Mouse (Mus musculus) small intestine, adult 2 months (tissue): ENCODE results near the gene Rufy2. TPM values are rescaled to one million over a fixed set of nuclear protein-coding genes. Genes with fewer than 3 reads are reported as not detected.

Experiments
- H3K27ac ChIP-seq: fragments of 200-500 bp; 2 replicates; pipeline ENCODE4 v1.5.1; 2012; ENCODE audit warnings: low read depth, low read length, control low read depth, inconsistent platforms; ENCODE audit not compliant: insufficient read depth
- H3K27me3 ChIP-seq: fragments of 200-500 bp; 2 replicates; pipeline ENCODE4 v1.6.1; 2012; ENCODE audit warnings: mild to moderate bottlenecking, moderate library complexity, low read length, inconsistent platforms; ENCODE audit not compliant: control insufficient read depth, insufficient read depth
- H3K36me3 ChIP-seq: fragments of 200-500 bp; 2 replicates; pipeline ENCODE4 v1.6.1; 2012; ENCODE audit warnings: mild to moderate bottlenecking, low read length, control low read depth, inconsistent platforms; ENCODE audit not compliant: control insufficient read depth, insufficient read depth
- H3K4me1 ChIP-seq: fragments of 200-500 bp; 2 replicates; pipeline ENCODE4 v1.6.1; 2012; ENCODE audit warnings: low read length, inconsistent platforms, mixed read lengths; ENCODE audit not compliant: control insufficient read depth, insufficient read depth, insufficient read length
- H3K4me3 ChIP-seq: fragments of 200-500 bp; 2 replicates; pipeline ENCODE4 v1.5.1; 2012; ENCODE audit warnings: low read depth, mild to moderate bottlenecking, control low read depth, inconsistent platforms, low read length, moderate library complexity
- CTCF ChIP-seq: fragments of 200-500 bp; IDR thresholded peaks from 2 replicates; pipeline ENCODE4 v1.5.1; 2012; ENCODE audit warnings: low read depth, mild to moderate bottlenecking, control low read depth, inconsistent platforms, low read length, moderate library complexity, mixed read lengths; ENCODE audit not compliant: insufficient replicate concordance, insufficient read length; ENCODE audit errors: extremely low read depth
- POLR2A ChIP-seq: fragments of 200-500 bp; IDR thresholded peaks from 2 replicates; pipeline ENCODE4 v1.6.1; 2012; ENCODE audit warnings: low read depth, mild to moderate bottlenecking, control low read depth, inconsistent platforms, low read length, moderate library complexity
- WGBS: fragments of 180-500 bp; shearing (Covaris S2); methylation state at CpG from one replicate; pipeline ENCODE4 v1.1.7; 2018; 5-methylcytosine and 5-hydroxymethylcytosine counted together
- polyA plus RNA-seq: library from polyadenylated mRNA; depleted of rRNA; stranded (reverse); fragments of >200 nt; gene quantifications from 2 replicates; pipeline ENCODE4 v1.2.3, GENCODE M21; 2012

Gene Rufy2
- polyA plus RNA-seq, 1 experiment: 1.1 TPM

- no peaks in the 10 kb centered on the region for H3K27me3 ChIP-seq
- WGBS: 91% methylated on average over 9 of the region's 9 CpGs
- peaks cover 55% of the 10 kb centered on the region for H3K36me3 ChIP-seq
- H3K27ac ChIP-seq: no peak overlapping the region
- TF ChIP-seq POLR2A (no peak), CTCF (no peak)
- H3K4me3 ChIP-seq: no peak overlapping the region
- no peaks in the 10 kb centered on the region for H3K4me1 ChIP-seq
Observed at GRCm38 (mm10) chr10:63014168-63014567, 34.1 kb downstream of the Rufy2 start.

- 85% methylated on average over 6 of the region's 6 CpGs for WGBS
- Histone ChIP-seq H3K27me3 (no peaks in the 10 kb centered on the region), H3K27ac (no peak overlapping the region), H3K4me1 (peaks cover 3% of the 10 kb centered on the region; the same call in 1 of the 2 replicates), H3K4me3 (no peak overlapping the region), H3K36me3 (peaks cover 29% of the 10 kb centered on the region)
- TF ChIP-seq POLR2A (no peak), CTCF (no peak)
Observed at GRCm38 (mm10) chr10:63019304-63019703, 39.3 kb downstream of the Rufy2 start.

- no peaks in the 10 kb centered on the region for H3K27me3 ChIP-seq
- no peak overlapping the region for H3K27ac ChIP-seq
- peak overlapping the region; percentile 42 for H3K4me3 ChIP-seq
- 15% methylated on average over 4 of the region's 4 CpGs for WGBS
- peaks cover 14% of the 10 kb centered on the region for H3K36me3 ChIP-seq
- no peak for TF ChIP-seq CTCF
- no peak for TF ChIP-seq POLR2A
- peaks cover 3% of the 10 kb centered on the region; the same call in 1 of the 2 replicates for H3K4me1 ChIP-seq
Observed at GRCm38 (mm10) chr10:63021702-63022101, 41.7 kb downstream of the Rufy2 start.

GRCm38 (mm10) chr10:63022541-63023120 lies 42.6 kb downstream of the Rufy2 start:
- WGBS: under 1% methylated on average over 27 of the region's 27 CpGs
- peak; percentile 17; the same call in 1 of the 2 replicates for TF ChIP-seq CTCF
- TF ChIP-seq POLR2A: no peak
- Histone ChIP-seq H3K27ac (peak overlapping the region; percentile 98), H3K36me3 (peaks cover 7% of the 10 kb centered on the region), H3K4me3 (peak overlapping the region; percentile 94), H3K27me3 (no peaks in the 10 kb centered on the region), H3K4me1 (peaks cover 3% of the 10 kb centered on the region; the same call in 1 of the 2 replicates)

GRCm38 (mm10) chr10:63023121-63023748 lies 43.2 kb downstream of the Rufy2 start:
- peak overlapping the region; percentile 98 for H3K27ac ChIP-seq
- WGBS: under 1% methylated on average over 68 of the region's 68 CpGs
- peaks cover 4% of the 10 kb centered on the region; the same call in 1 of the 2 replicates for H3K36me3 ChIP-seq
- H3K4me3 ChIP-seq: peak overlapping the region; percentile 94
- peaks cover 3% of the 10 kb centered on the region; the same call in 1 of the 2 replicates for H3K4me1 ChIP-seq
- no peak for TF ChIP-seq POLR2A
- no peak for TF ChIP-seq CTCF
- H3K27me3 ChIP-seq: no peaks in the 10 kb centered on the region

DNA sequence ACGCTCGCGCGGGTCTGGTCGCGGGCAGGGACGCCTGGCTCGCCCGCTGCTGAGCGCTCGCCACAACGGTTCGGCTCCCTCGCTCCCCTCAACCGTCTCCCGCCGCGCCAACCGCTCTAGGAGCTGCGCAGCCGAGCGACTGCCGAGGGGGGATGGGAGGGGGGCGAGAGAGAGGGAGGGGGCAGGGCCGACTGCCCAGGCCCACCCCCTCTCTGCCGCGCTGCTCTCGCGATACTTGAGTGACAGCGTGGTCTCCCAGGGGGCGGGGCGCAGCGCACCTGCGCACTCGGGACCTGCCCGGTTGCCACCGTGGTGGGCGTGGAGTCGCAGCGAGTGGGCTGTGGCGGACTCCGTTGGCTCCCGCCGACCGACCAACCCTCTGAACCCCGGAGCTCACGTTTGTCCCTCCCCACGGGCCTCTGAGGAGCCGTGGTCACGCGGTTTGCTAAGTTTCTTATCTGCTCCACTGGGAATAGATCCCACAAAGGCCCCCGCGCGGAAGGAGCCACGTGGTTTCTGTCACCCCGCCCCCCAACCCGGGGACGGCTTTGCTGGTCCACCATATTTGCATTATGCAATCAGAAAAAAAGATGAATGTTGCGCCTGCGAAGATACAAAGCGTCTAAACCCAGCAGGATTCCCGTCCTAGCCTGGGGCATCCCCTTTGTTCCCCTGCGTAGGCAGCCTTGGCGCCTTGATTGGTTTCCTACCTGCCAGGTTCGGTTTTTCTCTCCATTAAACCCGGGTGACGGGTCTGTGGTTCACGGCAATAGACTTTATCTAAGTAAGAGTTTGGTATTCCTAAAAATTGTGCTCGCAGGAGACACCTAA lies 43.9 kb downstream of the Rufy2 start, which contains the start of the genes Hnrnph3 and Pbld2:
Gene Hnrnph3, minus strand, starts transcription at position 469 of the 831 bp plus-strand sequence.
Gene Pbld2, plus strand, starts transcription at position 567 of the 831 bp plus-strand sequence.
- TF ChIP-seq CTCF (no peak), POLR2A (peak; percentile 89)

DNA sequence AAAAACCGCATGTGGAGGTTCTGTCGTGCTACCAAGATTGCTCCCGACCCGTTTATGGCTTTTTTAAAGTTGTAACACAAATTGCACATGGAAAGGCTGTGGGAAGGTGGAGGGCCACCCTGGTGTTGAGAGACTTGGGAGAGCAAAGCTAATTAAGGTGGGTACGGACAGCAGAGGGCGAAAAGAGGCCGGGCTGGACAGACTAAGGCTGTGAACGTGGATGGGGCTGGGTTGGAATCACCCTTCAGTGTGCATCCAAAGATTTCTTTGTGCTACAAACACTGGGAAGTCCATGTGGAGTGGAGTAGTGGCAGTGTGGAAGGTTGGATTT lies 44.5 kb downstream of the Rufy2 start:
- no peaks in the 10 kb centered on the region for H3K27me3 ChIP-seq
- H3K4me3 ChIP-seq: peak overlapping the region; percentile 94
- H3K27ac ChIP-seq: peak overlapping the region; percentile 96
- WGBS: under 1% methylated on average over 8 of the region's 8 CpGs
- TF ChIP-seq POLR2A: no peak
- TF ChIP-seq CTCF: peak; percentile 47; the same call in 1 of the 2 replicates
- no peaks in the 10 kb centered on the region for H3K36me3 ChIP-seq
- H3K4me1 ChIP-seq: peaks cover 3% of the 10 kb centered on the region; the same call in 1 of the 2 replicates

More for the DNA sequence above, 43.9 kb downstream of the Rufy2 start, which contains the start of the genes Hnrnph3 and Pbld2:
- Histone ChIP-seq H3K27me3 (no peaks in the 10 kb centered on the region), H3K27ac (peak within 1 kb of the TSS; percentile 98), H3K4me3 (peak within 1 kb of the TSS; percentile 94), H3K36me3 (peaks cover 1% of the 10 kb centered on the region; the same call in 1 of the 2 replicates), H3K4me1 (peaks cover 3% of the 10 kb centered on the region; the same call in 1 of the 2 replicates)
- under 1% methylated on average over 67 of the region's 69 CpGs for WGBS
